Mouse (Mus musculus): ENCODE results near the gene Atp6v0a2.

The Atp6v0a2 gene

GRCm38 (mm10) chr5:124636694-124637093 lies 8.3 kb downstream of the Atp6v0a2 start:
- DNase-seq (ENCODE audit: low spot score in 2 of 2) = no peak

- no peak for DNase-seq (ENCODE audit: low spot score in 2 of 2)
Observed at GRCm38 (mm10) chr5:124637300-124637699, 8.9 kb downstream of the Atp6v0a2 start.

GRCm38 (mm10) chr5:124637836-124638235 lies 9.5 kb downstream of the Atp6v0a2 start:
- DNase-seq (ENCODE audit: low spot score in 2 of 2) = no peak

GRCm38 (mm10) chr5:124713741-124714140 lies 85.4 kb downstream of the Atp6v0a2 start:
- no peak for DNase-seq (ENCODE audit: low spot score in 2 of 2)

- no peak for DNase-seq (ENCODE audit: low spot score in 2 of 2)
Observed at GRCm38 (mm10) chr5:124715135-124715534, 86.8 kb downstream of the Atp6v0a2 start.

GRCm38 (mm10) chr5:124717969-124718368 lies 89.6 kb downstream of the Atp6v0a2 start:
- DNase-seq (ENCODE audit: low spot score in 2 of 2) = no peak

- DNase-seq (ENCODE audit: low spot score in 2 of 2) = no peak
Observed at GRCm38 (mm10) chr5:124718396-124718795, 90.0 kb downstream of the Atp6v0a2 start.

- no peak for DNase-seq (ENCODE audit: low spot score in 2 of 2)
Observed at GRCm38 (mm10) chr5:124723125-124723524, 94.7 kb downstream of the Atp6v0a2 start.

- DNase-seq (ENCODE audit: low spot score in 2 of 2) = peak; percentile 59 to 60
Observed at GRCm38 (mm10) chr5:124724997-124725396, 96.6 kb downstream of the Atp6v0a2 start, which contains the start of gene Dnah10. Gene Dnah10 (plus strand): TSS chr5:124725085.

GRCm38 (mm10) chr5:124729662-124730206 lies 101.4 kb downstream of the Atp6v0a2 start:
- no peak for DNase-seq (ENCODE audit: low spot score in 2 of 2)

GRCm38 (mm10) chr5:124733961-124734360 lies 105.6 kb downstream of the Atp6v0a2 start:
- DNase-seq (ENCODE audit: low spot score in 2 of 2) = no peak

GRCm38 (mm10) chr5:124741898-124742599 lies 113.7 kb downstream of the Atp6v0a2 start:
- no peak for DNase-seq (ENCODE audit: low spot score in 2 of 2)

GRCm38 (mm10) chr5:124743841-124744240 lies 115.5 kb downstream of the Atp6v0a2 start:
- DNase-seq (ENCODE audit: low spot score in 2 of 2) = no peak

- DNase-seq (ENCODE audit: low spot score in 2 of 2) = no peak
Observed at GRCm38 (mm10) chr5:124746220-124746619, 117.8 kb downstream of the Atp6v0a2 start.

GRCm38 (mm10) chr5:124748296-124748695 lies 119.9 kb downstream of the Atp6v0a2 start:
- DNase-seq (ENCODE audit: low spot score in 2 of 2) = no peak

GRCm38 (mm10) chr5:124751656-124752055 lies 123.3 kb downstream of the Atp6v0a2 start:
- no peak for DNase-seq (ENCODE audit: low spot score in 2 of 2)

- DNase-seq (ENCODE audit: low spot score in 2 of 2) = no peak
Observed at GRCm38 (mm10) chr5:124761011-124761410, 132.6 kb downstream of the Atp6v0a2 start.

- no peak for DNase-seq (ENCODE audit: low spot score in 2 of 2)
Observed at GRCm38 (mm10) chr5:124761787-124762186, 133.4 kb downstream of the Atp6v0a2 start.
